Mouse (Mus musculus) liver (tissue): ENCODE measurements around the gene Rims4.

Experiments used
- DNase-seq: peaks from one replicate; pipeline ENCODE4 v3.0.0-alpha.2; 2020; ENCODE audit warnings: mixed read lengths

Rims4 gene

DNA sequence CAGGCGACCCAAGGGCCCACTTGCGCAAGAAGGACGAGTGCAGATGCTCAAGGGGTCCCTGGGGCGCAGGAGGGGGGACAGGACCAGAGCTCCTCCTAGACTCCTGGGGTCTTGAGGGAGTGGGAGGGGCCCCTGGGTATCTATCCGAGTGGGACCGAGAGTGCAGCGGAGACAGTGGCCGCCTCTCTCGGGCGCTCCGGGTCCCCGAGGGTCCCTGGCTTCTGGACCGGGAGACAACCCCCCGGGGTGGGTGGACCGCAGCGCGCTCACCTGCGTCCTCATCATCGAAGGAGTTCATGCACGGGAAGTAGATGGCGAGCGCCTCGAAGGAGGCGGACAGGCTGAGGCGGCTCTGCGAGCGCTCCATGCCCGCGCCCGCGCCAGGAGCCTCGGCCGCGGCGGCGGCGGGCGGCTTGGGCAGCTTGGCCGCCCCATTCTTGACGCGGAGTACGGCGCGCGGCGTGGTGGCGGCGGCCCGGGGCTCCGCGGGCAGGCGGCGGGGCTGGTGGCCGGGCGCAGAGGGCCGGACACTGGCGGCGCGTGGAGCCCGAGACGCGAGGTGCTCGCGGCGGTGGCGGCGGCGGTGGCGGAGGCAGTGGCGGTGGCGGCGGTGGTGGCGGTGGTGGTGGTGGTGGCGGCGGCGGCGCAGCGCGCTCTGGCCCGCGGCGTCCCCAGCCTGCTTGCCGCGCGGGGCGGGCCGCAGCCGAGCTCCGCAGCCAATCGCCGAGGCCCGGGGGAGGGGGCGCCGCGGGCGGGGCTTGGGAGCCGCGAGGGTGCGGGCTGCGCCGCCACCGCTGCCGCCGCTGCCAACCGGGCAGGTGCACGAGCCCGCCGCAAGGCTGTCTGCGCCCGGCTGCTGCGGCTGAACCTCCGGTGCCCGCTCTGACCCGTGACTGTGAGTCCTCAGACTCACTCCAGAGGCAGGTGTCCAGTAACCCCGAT is at the start of gene Rims4:
Gene Rims4, minus strand, starts transcription at position 367 of the 942 bp plus-strand sequence.
- DNase-seq: peak; percentile 26

DNA sequence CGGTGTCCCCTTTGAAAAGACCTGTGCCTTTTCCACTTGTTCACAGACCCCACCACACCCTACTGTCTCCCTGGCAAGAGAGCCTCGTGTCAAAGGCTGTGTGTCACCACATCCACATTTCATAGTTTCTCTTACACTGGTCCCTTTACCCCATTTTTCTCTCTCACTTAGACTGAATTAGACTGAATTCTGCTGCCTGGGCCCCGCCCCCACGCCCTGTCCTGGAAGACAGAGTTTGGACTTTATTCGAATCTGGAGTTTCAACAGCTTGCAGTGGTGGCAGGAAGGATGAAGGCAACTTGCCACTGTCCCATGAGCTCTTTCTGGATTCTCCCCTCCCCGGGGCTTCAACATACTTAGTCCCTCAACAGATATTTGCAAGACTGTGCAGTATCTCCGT is 47.2 kb upstream of the Rims4 start:
- DNase-seq: no peak

DNA sequence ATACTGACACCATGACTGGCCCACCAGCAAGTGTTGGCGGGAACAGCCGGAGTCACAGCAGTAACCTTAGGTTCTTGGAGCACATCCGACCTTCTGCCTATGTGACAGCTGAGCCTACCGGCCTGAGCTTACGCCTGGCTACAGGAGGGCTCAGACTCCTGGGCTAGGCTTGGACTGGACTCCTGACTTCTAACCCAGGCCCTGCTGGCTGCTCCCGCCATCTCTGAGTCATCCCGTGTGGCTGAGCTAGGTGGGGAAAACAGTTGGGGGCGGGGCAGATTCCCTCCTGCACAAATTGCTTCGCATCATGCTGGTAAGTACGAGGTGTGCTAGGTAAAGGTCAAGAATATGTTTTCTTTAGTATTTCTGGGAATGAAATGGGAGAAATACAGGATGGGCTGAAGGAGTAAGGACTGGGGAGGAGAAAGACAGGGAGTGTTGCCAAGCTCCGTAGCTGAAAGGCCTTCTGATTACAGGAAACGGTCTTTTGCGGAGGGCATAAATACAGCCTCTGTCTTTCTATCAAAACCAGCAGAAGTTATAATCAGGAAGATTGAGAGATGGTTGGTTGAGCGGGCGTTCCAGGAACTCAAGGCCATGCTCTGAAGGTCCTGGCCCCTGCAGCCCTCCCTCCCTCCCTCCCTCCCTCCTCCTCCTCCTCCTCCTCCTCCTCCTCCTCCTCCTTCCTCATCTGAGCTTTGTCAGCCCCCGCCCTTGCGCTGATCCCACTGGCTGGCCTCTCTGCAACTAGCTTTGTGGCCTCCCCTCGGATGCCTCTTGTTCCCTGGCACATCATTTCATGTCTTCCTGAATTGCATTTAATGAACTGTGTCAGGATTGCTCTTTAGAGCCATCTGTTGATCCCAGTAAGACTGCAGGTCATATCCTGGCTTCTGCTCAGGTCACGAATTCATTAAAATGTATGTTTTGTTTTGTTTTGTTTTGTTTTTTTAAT is 46.4 kb upstream of the Rims4 start:
- no peak for DNase-seq

- DNase-seq: no peak
These were observed 35.3 kb upstream of the Rims4 start for GRCm38 (mm10) chr2:163953622-163954310.

- DNase-seq: peak; percentile 34
These were observed 33.3 kb upstream of the Rims4 start for GRCm38 (mm10) chr2:163951770-163952169.

DNA sequence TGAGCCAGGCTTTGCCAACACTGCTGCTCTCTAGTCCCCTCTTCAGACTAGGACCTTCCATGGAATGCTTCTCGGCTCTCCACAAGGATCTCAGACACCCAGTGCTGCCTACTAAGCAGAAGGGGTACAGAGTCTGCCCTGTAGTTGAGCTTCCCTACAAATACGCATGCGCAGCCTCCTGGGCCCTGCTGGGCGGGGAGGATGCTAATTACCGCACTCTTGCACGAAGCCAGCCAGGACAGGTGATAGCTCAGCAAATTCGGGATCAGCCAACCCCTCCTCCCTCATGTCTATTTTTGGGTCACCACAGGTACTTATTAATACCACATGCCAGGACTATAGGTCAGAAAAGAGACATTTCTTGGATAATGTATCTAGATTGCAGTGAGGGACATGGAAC is 29.5 kb upstream of the Rims4 start:
- DNase-seq: no peak

- DNase-seq: no peak
These were observed 27.7 kb upstream of the Rims4 start for GRCm38 (mm10) chr2:163946221-163946620.

GRCm38 (mm10) chr2:163944511-163944910 is 26.0 kb upstream of the Rims4 start:
- DNase-seq: no peak

GRCm38 (mm10) chr2:163943056-163943455 is 24.6 kb upstream of the Rims4 start:
- DNase-seq: no peak

GRCm38 (mm10) chr2:163939522-163939921 is 21.0 kb upstream of the Rims4 start:
- no peak for DNase-seq

- DNase-seq: no peak
These were observed 13.7 kb upstream of the Rims4 start for GRCm38 (mm10) chr2:163932151-163932550.

DNA sequence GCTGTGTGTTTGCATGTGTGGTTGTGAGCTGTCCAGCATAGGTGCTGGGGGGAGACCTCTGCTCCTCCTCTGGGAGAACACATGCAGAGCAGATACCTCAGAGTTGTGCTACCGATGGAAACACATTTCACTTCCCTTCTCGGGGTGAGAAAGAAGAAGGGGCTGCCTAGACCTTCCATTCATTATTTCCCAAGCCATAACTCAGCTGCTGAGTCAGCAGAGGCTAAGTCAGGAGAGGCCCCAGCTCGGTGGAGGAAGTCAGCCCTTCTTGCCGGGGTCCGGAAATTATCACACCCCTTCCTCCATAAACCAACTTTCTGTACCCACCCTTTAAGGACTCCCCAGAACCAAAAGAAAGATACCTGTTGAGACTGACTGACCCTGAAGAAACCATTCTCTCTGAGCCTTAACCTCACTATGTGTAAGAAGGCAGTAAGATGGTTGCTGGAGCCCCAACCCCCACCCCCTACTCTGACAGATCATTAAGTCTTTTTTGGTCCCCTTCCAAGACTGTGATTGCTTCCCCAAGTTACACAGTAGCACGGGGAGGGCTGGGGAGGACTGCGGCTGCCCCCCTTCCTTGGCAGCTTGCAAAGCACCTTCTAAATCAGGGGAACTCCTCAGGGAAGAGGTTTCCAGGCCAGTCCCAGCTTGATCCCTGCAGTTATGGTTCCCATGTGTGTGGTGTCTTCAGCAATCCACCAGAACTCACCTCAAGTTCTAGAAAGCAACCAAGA is 10.1 kb upstream of the Rims4 start:
- no peak for DNase-seq

DNA sequence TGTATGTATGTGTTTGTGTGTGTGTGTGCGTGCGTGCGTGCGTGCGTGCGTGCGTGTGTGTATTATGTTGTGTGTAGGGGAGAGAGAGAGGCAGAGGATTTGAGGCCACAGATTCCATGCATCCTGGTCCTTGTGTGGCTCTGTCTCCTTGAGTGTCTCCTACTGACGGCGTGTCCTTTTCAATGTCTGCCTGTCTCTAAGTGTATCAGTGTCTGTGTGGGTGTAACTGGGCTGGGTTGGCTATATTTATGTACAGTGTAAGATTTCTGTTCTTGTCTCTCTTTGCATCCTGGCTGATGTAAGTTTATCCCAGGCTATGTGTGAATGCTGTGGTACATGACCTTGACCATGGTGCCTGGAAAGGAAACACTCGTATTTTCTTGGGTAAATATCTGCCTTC is 6.6 kb upstream of the Rims4 start:
- DNase-seq: no peak

- DNase-seq: no peak
These were observed 6.0 kb upstream of the Rims4 start for GRCm38 (mm10) chr2:163924531-163924930.

DNA sequence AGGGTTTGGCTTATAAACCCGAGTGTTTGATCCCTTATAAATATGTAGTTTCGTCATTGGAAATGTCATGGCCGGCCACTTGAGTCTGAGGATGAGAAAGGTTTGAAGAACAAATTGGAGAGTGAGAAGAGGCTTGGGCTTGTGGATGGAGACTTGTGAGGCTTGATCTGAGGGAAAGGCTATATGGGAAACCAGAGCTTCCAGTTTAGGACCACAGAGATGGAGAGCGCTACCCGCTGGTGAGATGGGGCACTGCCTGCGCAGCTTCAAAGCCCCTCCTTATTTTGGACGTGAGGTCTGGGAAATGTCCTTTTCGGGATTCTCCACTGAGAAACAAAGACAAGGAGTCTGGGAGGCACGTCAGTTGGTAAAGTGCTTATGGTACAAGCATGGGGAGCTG is 4.6 kb upstream of the Rims4 start:
- DNase-seq: no peak

- DNase-seq: no peak
These were observed 1.1 kb upstream of the Rims4 start for GRCm38 (mm10) chr2:163919581-163919980.

- DNase-seq: no peak
These were observed 1.8 kb downstream of the Rims4 start for GRCm38 (mm10) chr2:163916703-163917102.

DNA sequence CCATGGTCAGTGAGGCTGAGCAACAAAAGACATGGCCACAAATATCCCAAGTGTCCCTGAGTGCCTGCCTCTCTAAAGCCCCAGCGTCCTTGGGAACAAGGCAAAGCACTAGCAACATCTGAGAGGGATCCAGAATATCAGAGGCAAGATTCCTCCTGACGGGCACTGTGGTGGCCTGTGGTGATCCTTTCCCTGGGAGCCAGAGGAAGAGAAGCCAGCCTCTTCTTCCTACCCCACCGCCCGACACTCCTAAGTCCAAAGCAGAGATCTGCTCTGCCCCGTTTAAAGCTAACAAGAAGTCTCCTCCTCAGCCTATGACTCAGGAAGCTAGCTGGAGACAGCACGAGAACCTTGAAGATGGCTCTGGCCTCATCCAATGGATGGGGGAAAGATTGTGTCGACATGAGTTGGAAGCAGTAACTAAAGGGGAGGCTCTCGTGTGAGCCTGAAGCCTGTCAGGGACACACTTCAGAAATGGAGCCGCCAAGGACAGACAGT is 3.1 kb downstream of the Rims4 start:
- no peak for DNase-seq

DNA sequence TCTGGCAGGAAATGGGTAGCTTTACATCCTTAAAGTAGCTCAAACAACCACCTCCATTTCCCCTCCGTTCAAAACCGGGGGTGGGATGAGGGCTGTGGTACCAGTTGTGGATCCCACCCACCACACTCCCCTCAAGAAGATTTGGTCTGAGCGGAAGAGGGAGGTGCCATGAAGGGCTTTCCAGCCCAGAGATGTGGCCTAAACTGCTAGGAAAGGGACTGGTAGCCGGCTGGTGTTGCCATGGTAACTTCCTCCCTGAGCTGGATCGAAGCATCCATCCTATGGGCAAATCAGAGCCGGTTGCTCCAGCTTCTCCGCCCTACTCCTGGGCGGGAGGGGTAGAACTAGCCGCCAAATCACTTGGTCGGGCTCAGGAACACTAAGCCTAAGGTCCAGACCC is 4.4 kb downstream of the Rims4 start:
- DNase-seq: no peak

DNA sequence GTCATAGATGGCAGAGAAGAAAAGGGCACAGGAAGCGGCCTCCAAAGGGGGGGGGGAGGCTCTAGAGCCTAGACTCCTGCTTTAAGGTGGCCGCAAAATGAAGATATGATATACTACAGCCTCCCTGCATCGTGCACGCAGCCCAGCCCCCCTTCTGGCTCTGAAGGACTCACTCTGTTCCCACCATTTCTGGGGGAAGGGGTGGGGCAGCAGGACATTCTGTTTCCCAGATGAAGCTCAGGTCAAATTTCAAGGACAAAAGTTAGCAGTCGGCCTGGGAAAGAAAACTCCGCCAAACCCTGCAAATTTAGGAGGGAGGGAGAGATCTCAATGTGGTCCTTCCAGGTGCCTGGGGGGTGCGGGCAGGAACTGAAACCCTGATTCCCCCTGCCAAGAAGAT is 4.8 kb downstream of the Rims4 start:
- DNase-seq: no peak

DNA sequence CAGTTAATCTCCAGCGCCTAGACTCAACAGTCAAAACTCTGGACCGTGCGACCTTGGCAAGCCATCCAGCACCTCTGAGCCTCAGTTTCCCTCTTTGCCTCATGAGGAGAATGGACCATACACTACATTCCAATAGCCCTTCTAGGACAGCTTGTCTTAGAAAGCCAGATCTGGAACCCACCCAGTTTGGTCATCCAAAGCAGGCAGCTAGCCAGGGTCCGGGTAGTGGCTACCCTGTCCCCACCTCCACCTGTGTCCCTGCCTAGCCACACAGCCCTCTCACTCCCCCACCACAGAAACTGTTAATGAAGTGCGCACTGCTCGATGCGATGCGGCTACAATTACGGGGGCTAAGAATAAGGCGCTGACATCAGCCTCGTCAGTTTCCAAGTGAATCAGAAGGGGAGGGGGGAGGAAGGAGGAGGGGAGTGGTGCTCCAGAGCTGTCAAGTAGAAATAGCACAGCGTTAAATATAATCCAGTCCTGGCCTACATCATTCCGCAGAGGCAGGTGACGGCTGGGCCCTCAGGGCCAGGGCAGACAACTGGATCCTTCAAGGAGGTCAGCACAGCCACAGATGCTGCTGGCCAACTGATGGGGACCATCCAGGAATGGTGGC is 6.5 kb downstream of the Rims4 start:
- DNase-seq: no peak

GRCm38 (mm10) chr2:163909604-163910003 is 8.9 kb downstream of the Rims4 start:
- no peak for DNase-seq
